Comparison of ENCODE assay signal across 8 mouse cellular contexts in the genomic region with DNA sequence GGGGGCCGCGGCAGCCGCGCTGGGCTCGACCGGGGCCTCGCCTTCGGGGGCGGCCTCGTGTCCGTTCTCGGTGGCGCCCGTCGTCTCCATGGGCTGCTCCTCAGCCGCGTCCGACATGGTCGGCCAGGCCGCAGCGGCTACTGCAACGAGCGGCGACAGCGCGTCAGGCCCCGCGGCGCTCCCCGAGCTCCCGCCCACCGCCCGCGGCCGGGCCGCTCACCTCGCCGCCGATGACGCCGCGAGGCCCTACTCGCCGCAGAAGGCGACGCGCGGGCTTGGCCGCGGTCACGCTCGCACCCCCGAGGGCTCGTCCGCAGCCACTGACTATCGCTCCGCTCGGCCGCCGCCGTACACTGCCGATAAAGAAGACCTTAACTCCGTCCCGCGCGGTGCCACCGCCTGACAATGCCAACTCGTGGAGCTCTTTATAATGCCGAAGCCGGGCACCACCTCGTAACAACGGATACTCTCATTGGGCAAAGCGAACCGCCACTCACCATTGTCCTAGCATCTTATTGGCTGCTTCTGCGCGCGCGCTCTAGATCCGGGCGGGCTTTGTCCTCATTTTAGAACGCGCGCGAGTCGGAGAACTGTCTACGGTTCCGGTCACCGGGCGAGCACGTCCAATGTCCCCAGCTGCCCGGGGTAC. TPM values are rescaled to one million over a fixed set of nuclear protein-coding genes. Genes with fewer than 3 reads are reported as not detected.
A peak's percentile ranks its signal among the peaks of the same experiment; 100 is the strongest.
DNase-seq lines count a peak whose midpoint lies in the region; ATAC-seq lines count a peak whose summit lies in the region.

TSS of gene Hnrnpab (minus strand) at position 401 of the 649 bp plus-strand sequence.

- peak; percentile 86 for ATAC-seq in common myeloid progenitor, adult 5-6 weeks (replicated peaks; ENCODE audit: low read depth, poor library complexity, severe bottlenecking)

- H3K4me1 ChIP-seq in megakaryocyte, embryonic 14.5 days: peaks cover 71% of the 10 kb centered on the region

- peaks cover 42% of the 10 kb centered on the region for H3K36me3 ChIP-seq in megakaryocyte, embryonic 14.5 days (replicated peaks; ENCODE audit: low read length)

- H3K4me3 ChIP-seq in megakaryocyte, embryonic 14.5 days (replicated peaks): peak within 1 kb of the TSS; percentile 95

- H3K27me3 ChIP-seq in megakaryocyte, embryonic 14.5 days (replicated peaks): no peaks in the 10 kb centered on the region

- no peaks in the 10 kb centered on the region for H3K9me3 ChIP-seq in megakaryocyte, embryonic 14.5 days

- peak; percentile 98 for DNase-seq in ZHBTc4 (ENCODE audit: low read depth, low spot score)
- DNase-seq in gastrocnemius, adult 8-10 months (ENCODE audit: low spot score in 2 of 2): peak; percentile 95 to 97
- DNase-seq in hindlimb bud, embryonic 11.5 days (ENCODE audit: extremely low spot score, low read depth, low spot score): peak; percentile 93
- DNase-seq in left cerebral cortex, adult 8-10 months (ENCODE audit: low spot score in 2 of 2): peak; percentile 96 to 97
- DNase-seq in right cerebral cortex, postnatal 10 days (ENCODE audit: low spot score in 2 of 2): peak; percentile 99
- peak; percentile 95 for DNase-seq in urinary bladder, postnatal 25 days (ENCODE audit: low spot score)

RNA-seq across cellular contexts. Expression of gene Hnrnpab, which starts in this region (rescaled TPM):
- total RNA-seq in common myeloid progenitor, adult 5-6 weeks (2017): 1,082 and 1,177 TPM in 2 replicates
- total RNA-seq in gastrocnemius, adult 8-10 months (2022): 100 to 1,000 TPM in 2 of 4 experiments, 10 to 100 TPM in 2; 91.0 to 116 (median 101) TPM
- 100 to 1,000 TPM; 113 to 139 (median 126) TPM for total RNA-seq in left cerebral cortex, adult 8-10 months (2022)
- 373 and 587 TPM in 2 replicates for polyA plus RNA-seq in megakaryocyte, embryonic 14.5 days (2012; ENCODE audit: insufficient read depth, low replicate concordance)

Comparison
In these comparisons a context has a peak if more than half of its experiments do, and no peak if none do; other contexts are left out.
1. Peak in every context shown above with its lines: DNase-seq, ATAC-seq and H3K4me3 ChIP-seq.